Mouse (Mus musculus): ENCODE results near the gene Psma7.

The Psma7 gene

GRCm38 (mm10) chr2:179998431-179998830, 43.8 kb downstream of the Psma7 start:
- no peak for DNase-seq

DNA sequence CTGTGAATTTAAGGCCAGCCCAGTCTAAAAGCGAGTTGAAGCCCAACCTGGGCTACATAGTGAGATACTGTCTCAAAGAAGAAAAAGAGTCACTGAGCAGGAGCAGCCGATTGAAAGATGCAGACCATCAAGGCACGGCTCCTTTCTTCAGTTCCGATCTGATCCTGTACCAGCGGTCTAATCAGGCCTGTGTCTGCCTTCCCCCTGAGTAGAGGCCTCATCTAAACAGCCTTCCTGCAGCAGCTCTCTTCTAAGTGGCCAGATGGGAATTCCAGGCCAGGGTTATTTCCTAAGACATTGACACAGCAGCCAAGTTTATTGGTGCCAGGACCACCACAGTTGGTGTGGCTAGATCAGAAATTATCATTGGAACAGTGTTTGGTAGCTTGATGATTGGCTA, 49.2 kb downstream of the Psma7 start:
- DNase-seq: no peak

DNA sequence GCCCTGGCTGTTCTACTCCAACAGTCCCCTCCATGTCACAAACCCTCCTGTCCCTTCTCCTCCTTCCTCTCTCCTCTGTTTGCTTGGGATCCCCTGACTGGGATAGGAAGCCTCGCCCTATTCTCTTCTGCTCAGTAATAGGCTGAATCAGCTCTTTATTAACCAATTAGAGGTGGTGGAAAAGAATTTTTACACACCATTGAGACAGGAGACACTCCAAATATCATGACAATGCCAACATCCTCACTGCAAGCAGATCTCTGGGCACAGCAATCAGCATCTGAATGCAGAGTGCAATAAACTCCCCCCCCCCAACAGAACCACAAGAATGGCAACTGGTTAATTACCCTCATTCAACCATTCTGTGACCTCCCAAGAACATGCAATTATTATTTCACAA, 53.1 kb downstream of the Psma7 start:
- DNase-seq: no peak

DNA sequence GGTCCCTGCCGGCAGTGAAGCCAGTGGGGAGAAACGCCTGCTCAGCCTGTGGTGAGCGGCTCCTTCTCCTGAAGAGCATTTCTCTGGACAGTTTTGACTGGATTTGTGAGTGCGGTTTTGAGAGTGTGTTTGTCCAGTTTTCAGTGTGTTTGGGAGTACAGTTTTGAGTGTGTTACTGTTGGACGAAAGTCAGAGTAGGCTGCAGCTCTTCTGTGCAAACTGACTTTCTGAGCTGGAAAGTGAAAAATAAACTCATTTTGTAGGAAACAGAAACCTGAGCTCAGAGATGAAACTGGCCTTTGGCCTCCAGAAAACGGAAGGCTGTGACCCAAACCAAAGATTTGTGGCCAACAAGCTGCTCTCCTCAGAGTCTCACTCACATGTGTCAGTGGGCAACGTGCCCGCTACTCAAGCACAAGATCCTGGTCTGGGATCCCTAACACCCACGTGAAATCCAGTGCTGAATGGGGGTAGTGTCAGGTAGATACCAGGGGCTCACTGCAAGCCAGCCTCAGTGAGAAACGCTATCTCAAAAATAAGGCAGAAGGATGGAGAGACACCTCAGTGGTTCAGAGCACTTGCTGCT, 55.7 kb downstream of the Psma7 start:
- no peak for DNase-seq

All from lung, postnatal 4 days (tissue).